Mouse (Mus musculus) MEL (cell line): ENCODE measurements around the gene Tmem63a. TPM values are rescaled to one million over a fixed set of nuclear protein-coding genes. Genes with fewer than 3 reads are reported as not detected.
A peak's percentile ranks its signal among the peaks of the same experiment; 100 is the strongest.

Source experiments
- DNase-seq: peaks from one replicate; pipeline ENCODE4 v3.0.0; 2011; ENCODE audit warnings: low read depth, low spot score
- H3K27ac ChIP-seq: 2 replicates; pipeline ENCODE4 v1.5.1; 2012; ENCODE audit warnings: low read depth, mild to moderate bottlenecking, control low read depth, low read length, moderate library complexity; ENCODE audit not compliant: control insufficient read depth
- H3K27me3 ChIP-seq, 2 experiments: fragments of 150-350 bp in 1 of 2; sonication (generic) in 1 of 2; 2 replicates each; pipeline ENCODE4 v1.6.1; 2012; ENCODE audit warnings: low read length in 2 of 2, mild to moderate bottlenecking in 2 of 2, improper control_type of control experiment in 1 of 2, moderate library complexity in 1 of 2; ENCODE audit not compliant: insufficient read depth in 2 of 2, control insufficient read depth in 1 of 2
- H3K36me3 ChIP-seq, 2 experiments: 2 replicates each; pipeline ENCODE4 v1.6.1; 2012 to 2014; ENCODE audit warnings: low read length in 2 of 2, improper control_type of control experiment in 1 of 2, inconsistent platforms in 1 of 2, mild to moderate bottlenecking in 1 of 2; ENCODE audit not compliant: insufficient read depth in 2 of 2, control insufficient read depth in 1 of 2
- H3K4me1 ChIP-seq, 2 experiments: fragments of 150-350 bp in 1 of 2; sonication (generic) in 1 of 2; 2 replicates each; pipeline ENCODE4 v1.6.1; 2012; ENCODE audit warnings: low read length in 2 of 2, improper control_type of control experiment in 1 of 2, mild to moderate bottlenecking in 1 of 2; ENCODE audit not compliant: insufficient read depth in 2 of 2, control insufficient read depth in 1 of 2
- H3K4me3 ChIP-seq, 2 experiments: fragments of 150-350 bp in 1 of 2; sonication (generic) in 1 of 2; 2 replicates each; pipeline ENCODE4 v1.5.1; 2012; ENCODE audit warnings: low read depth in 2 of 2, low read length in 2 of 2, mild to moderate bottlenecking in 2 of 2, moderate library complexity in 2 of 2, control low read depth in 1 of 2, improper control_type of control experiment in 1 of 2; ENCODE audit not compliant: control insufficient read depth in 1 of 2, insufficient read depth in 1 of 2
- H3K79me2 ChIP-seq: 2 replicates; pipeline ENCODE4 v1.6.1; 2012; ENCODE audit warnings: mild to moderate bottlenecking, low read length, moderate library complexity; ENCODE audit not compliant: control insufficient read depth, poor library complexity, insufficient read depth
- H3K9ac ChIP-seq: 2 replicates; pipeline ENCODE4 v1.6.1; 2012; ENCODE audit warnings: low read depth, mild to moderate bottlenecking, control low read depth, low read length, moderate library complexity; ENCODE audit not compliant: control insufficient read depth, poor library complexity, severe bottlenecking
- H3K9me3 ChIP-seq: fragments of 150-350 bp; sonication (generic); replicated peaks from 2 replicates; pipeline ENCODE4 v1.6.1; 2012; ENCODE audit warnings: mild to moderate bottlenecking, low read length, improper control_type of control experiment, moderate library complexity; ENCODE audit not compliant: insufficient read depth
- BHLHE40 ChIP-seq: IDR thresholded peaks from 2 replicates; pipeline ENCODE4 v1.6.1; 2012; ENCODE audit warnings: low read depth, mild to moderate bottlenecking, inconsistent platforms, low read length, improper control_type of control experiment, borderline replicate concordance
- CHD1 ChIP-seq: IDR thresholded peaks from 2 replicates; pipeline ENCODE4 v1.6.1; 2012; ENCODE audit warnings: low read depth, mild to moderate bottlenecking, inconsistent platforms, low read length, improper control_type of control experiment
- CHD2 ChIP-seq: IDR thresholded peaks from 2 replicates; pipeline ENCODE4 v1.6.1; 2011; ENCODE audit warnings: low read length, improper control_type of control experiment
- ELF1 ChIP-seq: IDR thresholded peaks from 2 replicates; pipeline ENCODE4 v1.6.1; 2014; ENCODE audit warnings: low read depth, mild to moderate bottlenecking, inconsistent platforms, low read length, improper control_type of control experiment, moderate library complexity
- EP300 ChIP-seq, 2 experiments: IDR thresholded peaks; 2 replicates each; pipeline ENCODE4 v1.6.1; 2011; ENCODE audit warnings: improper control_type of control experiment in 2 of 2, low read length in 2 of 2, low read depth in 1 of 2, mild to moderate bottlenecking in 1 of 2
- ETS1 ChIP-seq: IDR thresholded peaks from 2 replicates; pipeline ENCODE4 v1.6.1; 2012; ENCODE audit warnings: low read depth, mild to moderate bottlenecking, inconsistent platforms, low read length, improper control_type of control experiment, moderate library complexity
- GATA1 ChIP-seq: IDR thresholded peaks from 2 replicates; pipeline ENCODE4 v1.6.1; 2011; ENCODE audit warnings: low read depth, low read length, improper control_type of control experiment
- HCFC1 ChIP-seq: IDR thresholded peaks from 2 replicates; pipeline ENCODE4 v1.6.1; 2012; ENCODE audit warnings: low read depth, mild to moderate bottlenecking, inconsistent platforms, low read length, improper control_type of control experiment, moderate library complexity
- JUND ChIP-seq: IDR thresholded peaks from 2 replicates; pipeline ENCODE4 v1.6.1; 2011; ENCODE audit warnings: low read depth, mild to moderate bottlenecking, improper control_type of control experiment, low read length
- KAT2A ChIP-seq: conservative IDR thresholded peaks from 2 replicates; pipeline ENCODE4 v1.6.1; 2012; ENCODE audit warnings: low read depth, low read length, improper control_type of control experiment, inconsistent platforms
- MAFK ChIP-seq: IDR thresholded peaks from 2 replicates; pipeline ENCODE4 v1.6.1; 2011; ENCODE audit warnings: low read depth, mild to moderate bottlenecking, low read length, improper control_type of control experiment, borderline replicate concordance
- MAX ChIP-seq: IDR thresholded peaks from 2 replicates; pipeline ENCODE4 v1.6.1; 2011; ENCODE audit warnings: low read length, improper control_type of control experiment
- MAZ ChIP-seq: IDR thresholded peaks from 2 replicates; pipeline ENCODE4 v1.6.1; 2012; ENCODE audit warnings: low read depth, mild to moderate bottlenecking, inconsistent platforms, low read length, improper control_type of control experiment
- MEF2A ChIP-seq: IDR thresholded peaks from 2 replicates; pipeline ENCODE4 v1.6.1; 2014; ENCODE audit warnings: low read depth, mild to moderate bottlenecking, inconsistent platforms, low read length, improper control_type of control experiment; ENCODE audit not compliant: poor library complexity, insufficient replicate concordance, severe bottlenecking; ENCODE audit errors: extremely low read depth
- MXI1 ChIP-seq: IDR thresholded peaks from 2 replicates; pipeline ENCODE4 v1.6.1; 2011; ENCODE audit warnings: mild to moderate bottlenecking, low read depth, low read length, improper control_type of control experiment
- MYB ChIP-seq: IDR thresholded peaks from 2 replicates; pipeline ENCODE4 v1.6.1; 2011; ENCODE audit warnings: mild to moderate bottlenecking, low read depth, low read length, improper control_type of control experiment
- MYC ChIP-seq: IDR thresholded peaks from 2 replicates; pipeline ENCODE4 v1.6.1; 2011; ENCODE audit warnings: low read depth, mild to moderate bottlenecking, low read length, improper control_type of control experiment, moderate library complexity
- NRF1 ChIP-seq: IDR thresholded peaks from 2 replicates; pipeline ENCODE4 v1.6.1; 2014; ENCODE audit warnings: low read depth, mild to moderate bottlenecking, inconsistent platforms, low read length, improper control_type of control experiment, moderate library complexity; ENCODE audit not compliant: poor library complexity, insufficient read depth, severe bottlenecking
- POLR2A ChIP-seq, 2 experiments: IDR thresholded peaks; 2 replicates each; pipeline ENCODE4 v1.6.1; 2011 to 2012; ENCODE audit warnings: low read length in 2 of 2, mild to moderate bottlenecking in 2 of 2, control low read depth in 1 of 2, improper control_type of control experiment in 1 of 2, low read depth in 1 of 2, moderate library complexity in 1 of 2; ENCODE audit not compliant: control insufficient read depth in 1 of 2, insufficient read depth in 1 of 2, poor library complexity in 1 of 2
- POLR2AphosphoS2 ChIP-seq: IDR thresholded peaks from 2 replicates; pipeline ENCODE4 v1.6.1; 2011; ENCODE audit warnings: low read length, improper control_type of control experiment
- POLR2AphosphoS5 ChIP-seq: IDR thresholded peaks from 2 replicates; pipeline ENCODE4 v1.6.1; 2012; ENCODE audit warnings: low read depth, borderline replicate concordance, mild to moderate bottlenecking, inconsistent platforms, low read length, moderate library complexity, mixed read lengths
- RAD21 ChIP-seq: IDR thresholded peaks from 2 replicates; pipeline ENCODE4 v1.6.1; 2011; ENCODE audit warnings: mild to moderate bottlenecking, low read depth, low read length, improper control_type of control experiment
- SMC3 ChIP-seq: IDR thresholded peaks from 2 replicates; pipeline ENCODE4 v1.6.1; 2011; ENCODE audit warnings: low read depth, low read length, improper control_type of control experiment
- TBP ChIP-seq: IDR thresholded peaks from 2 replicates; pipeline ENCODE4 v1.8.0; 2011; ENCODE audit warnings: low read depth, low read length, improper control_type of control experiment
- TCF12 ChIP-seq: IDR thresholded peaks from 2 replicates; pipeline ENCODE4 v1.6.1; 2014; ENCODE audit warnings: low read depth, mild to moderate bottlenecking, inconsistent platforms, low read length, improper control_type of control experiment, moderate library complexity
- UBTF ChIP-seq: IDR thresholded peaks from 2 replicates; pipeline ENCODE4 v1.6.1; 2012; ENCODE audit warnings: low read depth, mild to moderate bottlenecking, inconsistent platforms, low read length, improper control_type of control experiment, moderate library complexity, borderline replicate concordance; ENCODE audit not compliant: insufficient read depth
- USF2 ChIP-seq, 2 experiments: IDR thresholded peaks; 2 replicates each; pipeline ENCODE4 v1.6.1; 2011 to 2012; ENCODE audit warnings: improper control_type of control experiment in 2 of 2, low read length in 2 of 2, borderline replicate concordance in 1 of 2, inconsistent platforms in 1 of 2, low read depth in 1 of 2, mild to moderate bottlenecking in 1 of 2; ENCODE audit not compliant: insufficient read depth in 1 of 2
- ZC3H11A ChIP-seq: IDR thresholded peaks from 2 replicates; pipeline ENCODE4 v1.6.1; 2012; ENCODE audit warnings: low read depth, mild to moderate bottlenecking, inconsistent platforms, low read length, improper control_type of control experiment
- ZKSCAN1 ChIP-seq: IDR thresholded peaks from 2 replicates; pipeline ENCODE4 v1.6.1; 2012; ENCODE audit warnings: low read depth, mild to moderate bottlenecking, inconsistent platforms, low read length, improper control_type of control experiment, moderate library complexity
- ZNF384 ChIP-seq: IDR thresholded peaks from 2 replicates; pipeline ENCODE4 v1.6.1; 2012; ENCODE audit warnings: low read depth, mild to moderate bottlenecking, inconsistent platforms, low read length, improper control_type of control experiment
- polyA plus RNA-seq, 2 experiments: library from polyadenylated mRNA; stranded (reverse) in 1 of 2; unstranded in 1 of 2; fragments of >175 nt in 1 of 2; fragments of >200 nt in 1 of 2; gene quantifications; 2 replicates each; pipeline versions ENCODE4 v1.2.1 to v1.2.4; 2012; ENCODE audit warnings: low replicate concordance in 2 of 2, low read depth in 1 of 2; ENCODE audit not compliant: insufficient read length in 2 of 2, insufficient read depth in 1 of 2, missing spikeins in 1 of 2
- total RNA-seq: library from RNA; depleted of rRNA; stranded (reverse); fragments of 300-350 nt; gene quantifications from 2 replicates; pipeline ENCODE4 v1.2.3, GENCODE M21; 2012

Gene Tmem63a
- total and polyA plus RNA-seq, 3 experiments, result 7.7 to 12.8 TPM; not detected in 1

DNA sequence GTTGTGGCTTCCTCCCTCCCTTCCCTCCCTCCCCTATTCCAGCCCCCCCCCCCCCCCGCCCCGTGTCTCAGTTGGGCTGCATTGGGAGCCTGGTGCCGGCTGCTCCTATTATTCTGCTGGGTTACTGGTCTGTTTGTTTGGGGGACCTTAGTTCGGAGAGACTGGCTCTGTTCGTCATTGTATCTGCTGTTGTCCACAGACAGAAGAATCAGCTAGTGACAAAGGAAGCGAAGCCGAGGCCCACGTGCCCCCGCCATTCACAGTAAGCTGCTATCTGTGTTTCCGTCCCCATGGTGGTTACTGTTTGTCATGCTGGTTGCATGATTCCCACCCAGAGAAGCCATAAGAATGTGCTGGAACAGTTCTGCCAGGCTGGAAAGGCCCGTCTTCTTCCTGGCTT is 30.8 kb downstream of the Tmem63a start:
- Histone ChIP-seq H3K9me3 (no peaks in the 10 kb centered on the region), H3K27ac (no peak overlapping the region), H3K36me3 (no peaks in the 10 kb centered on the region), H3K27me3 (no peaks in the 10 kb centered on the region), H3K9ac (no peak overlapping the region), H3K4me3 (no peak overlapping the region), H3K79me2 (no peaks in the 10 kb centered on the region), H3K4me1 (no peaks in the 10 kb centered on the region)
- no peak for TF ChIP-seq USF2 (IDR thresholded peaks at IDR 0.05; ENCODE audit: borderline replicate concordance in 1 of 2, insufficient read depth in 1 of 2, low read depth in 1 of 2, low read length in 2 of 2)
- TF ChIP-seq HCFC1, result no peak
- no peak for TF ChIP-seq SMC3
- no peak for TF ChIP-seq POLR2AphosphoS5
- TF ChIP-seq MEF2A, result no peak
- TF ChIP-seq JUND, result no peak
- TF ChIP-seq UBTF, result no peak
- TF ChIP-seq MYC, result no peak
- no peak for TF ChIP-seq POLR2A (IDR thresholded peaks at IDR 0.05; ENCODE audit: control insufficient read depth in 1 of 2, insufficient read depth in 1 of 2, low read depth in 1 of 2, low read length in 2 of 2, poor library complexity in 1 of 2)
- DNase-seq, result no peak

DNA sequence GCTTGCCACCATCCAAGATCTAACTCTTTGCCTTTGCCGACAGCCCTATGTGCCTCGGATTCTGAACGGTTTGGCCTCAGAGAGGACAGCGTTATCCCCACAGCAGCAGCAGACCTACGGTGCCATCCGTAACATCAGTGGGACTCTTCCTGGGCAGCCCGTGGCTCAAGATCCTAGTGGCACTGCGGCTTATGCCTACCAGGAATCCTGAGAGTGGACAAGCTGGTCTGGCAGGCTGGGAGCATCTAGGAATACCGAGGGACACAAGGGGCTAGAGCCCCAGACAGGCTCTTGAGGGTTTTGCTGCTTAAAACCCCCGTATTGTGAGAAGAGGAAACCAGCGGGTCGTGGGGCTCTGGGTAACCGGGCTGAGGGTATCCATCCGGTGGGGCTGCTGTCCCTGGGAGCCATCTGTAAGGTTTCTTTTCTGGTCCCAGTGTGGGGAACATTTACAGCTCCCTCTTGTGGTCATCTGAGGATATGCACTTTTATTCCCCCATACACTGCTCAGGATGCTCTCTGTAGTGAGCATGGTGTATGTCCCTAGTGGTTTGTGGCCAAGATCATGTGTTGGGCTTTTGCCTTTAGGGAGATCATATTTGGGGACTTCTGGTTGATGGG is 32.1 kb downstream of the Tmem63a start:
- no peak overlapping the region for H3K9ac ChIP-seq
- no peaks in the 10 kb centered on the region for H3K27me3 ChIP-seq
- no peaks in the 10 kb centered on the region for H3K79me2 ChIP-seq
- no peaks in the 10 kb centered on the region for H3K9me3 ChIP-seq
- H3K4me1 ChIP-seq, result no peaks in the 10 kb centered on the region
- no peak overlapping the region for H3K27ac ChIP-seq
- no peaks in the 10 kb centered on the region for H3K36me3 ChIP-seq
- peak; percentile 68 for DNase-seq
- H3K4me3 ChIP-seq, result no peak overlapping the region
- TF ChIP-seq SMC3 (peak; percentile 89), JUND (no peak), MXI1 (no peak), MEF2A (no peak), GATA1 (no peak), MAFK (no peak), ZC3H11A (peak; percentile 74), BHLHE40 (no peak), CHD2 (no peak), MYB (no peak), MAX (no peak), POLR2A (IDR thresholded peaks at IDR 0.05; ENCODE audit: control insufficient read depth in 1 of 2, insufficient read depth in 1 of 2, low read depth in 1 of 2, low read length in 2 of 2, poor library complexity in 1 of 2) (no peak), KAT2A (no peak), MAZ (no peak), TBP (no peak), NRF1 (no peak), CHD1 (no peak), ZNF384 (peak; percentile 74), RAD21 (peak; percentile 67), USF2 (IDR thresholded peaks at IDR 0.05; ENCODE audit: borderline replicate concordance in 1 of 2, insufficient read depth in 1 of 2, low read depth in 1 of 2, low read length in 2 of 2) (no peak), ELF1 (no peak), TCF12 (no peak), POLR2AphosphoS2 (no peak), ZKSCAN1 (no peak), ETS1 (no peak), EP300 (IDR thresholded peaks at IDR 0.05; ENCODE audit: low read depth in 1 of 2, low read length in 2 of 2) (no peak), UBTF (no peak)
